Mouse (Mus musculus) ovary, adult 2 months (tissue): ENCODE data around the gene Sh3glb1. TPM values are rescaled to one million over a fixed set of nuclear protein-coding genes. Genes with fewer than 3 reads are reported as not detected.

Experiments used
- polyA plus RNA-seq: library from polyadenylated mRNA; depleted of rRNA; stranded (reverse); fragments of >200 nt; gene quantifications from 2 replicates; pipeline ENCODE4 v1.2.3, GENCODE M21; 2012; rRNA removed

The Sh3glb1 gene
- polyA plus RNA-seq: 7.0 and 7.4 TPM in 2 replicates

GRCm38 (mm10) chr3:144719901-144720747 is at the start of gene Sh3glb1:
Gene Sh3glb1, minus strand, starts transcription at chr3:144720335.

DNA sequence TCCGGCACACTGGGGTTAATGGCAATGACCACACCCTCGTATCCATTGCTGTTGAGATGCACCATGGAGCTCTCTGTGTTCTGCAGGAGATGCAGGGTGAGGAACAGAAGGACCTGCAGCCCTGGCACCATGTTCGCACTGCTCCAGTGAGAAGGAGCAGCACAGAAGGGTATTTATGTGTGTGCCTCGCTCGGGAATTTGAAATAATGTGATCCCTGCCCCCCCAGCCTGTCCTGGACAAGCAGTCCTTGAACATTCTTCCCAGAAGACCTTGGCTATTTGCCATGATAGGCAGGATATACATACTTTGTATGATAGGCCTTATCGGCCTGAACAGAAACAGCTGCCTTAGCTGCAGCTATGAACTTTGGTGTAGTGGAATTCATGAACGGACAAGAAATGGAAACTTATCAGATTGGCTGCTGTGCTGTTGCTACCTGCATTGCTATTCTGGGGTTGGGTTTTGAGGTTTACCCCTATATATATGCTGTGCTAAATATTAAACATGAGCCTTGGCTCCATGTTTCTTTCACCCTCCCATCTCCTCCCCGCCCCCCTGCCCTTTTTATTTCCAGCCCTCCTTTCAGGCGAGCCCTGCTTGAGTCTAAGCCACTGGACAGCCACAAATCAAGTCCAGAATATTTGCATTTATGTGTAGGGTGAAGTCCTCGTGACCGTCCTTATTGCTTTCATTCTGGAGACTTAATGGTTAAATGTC is 40.6 kb upstream of the Sh3glb1 start, which contains the start of gene Clca3a1:
Gene Clca3a1 (minus strand): TSS at position 386 of the 718 bp plus-strand sequence.

Other genes with a start within 250 kb of the Sh3glb1 start
- 6.6 and 8.3 TPM in 2 replicates for gene Hs2st1, start 150.2 kb downstream of the Sh3glb1 start, polyA plus RNA-seq
- 132 and 256 TPM in 2 replicates for gene Selenof, start 150.0 kb downstream of the Sh3glb1 start, polyA plus RNA-seq
- 6.2 and 6.5 TPM in 2 replicates for gene Clca3a1, start 40.6 kb upstream of the Sh3glb1 start, polyA plus RNA-seq
- 0.17 and 0.93 TPM in 2 replicates for gene Clca3a2, start 99.2 kb upstream of the Sh3glb1 start, polyA plus RNA-seq
- 0.06 and 0.10 TPM in 2 replicates for gene Clca3b, start 129.0 kb upstream of the Sh3glb1 start, polyA plus RNA-seq
- 0.03 and 0.05 TPM in 2 replicates for gene Clca4b, start 212.2 kb upstream of the Sh3glb1 start, polyA plus RNA-seq